Mouse (Mus musculus): ENCODE measurements around the gene Dnase1l1. TPM values are rescaled to one million over a fixed set of nuclear protein-coding genes. Genes with fewer than 3 reads are reported as not detected.
A peak's percentile ranks its signal among the peaks of the same experiment; 100 is the strongest.

The Dnase1l1 gene
- total RNA-seq (2017), result 9.8 and 26.6 TPM in 2 replicates

- peak; percentile 88 for ATAC-seq (replicated peaks; ENCODE audit: low read depth, poor library complexity, severe bottlenecking)
Measured at GRCm38 (mm10) chrX:74281732-74282394, at the start of gene Dnase1l1, which contains the start of gene Taz. TSS of gene Dnase1l1 (minus strand) at chrX:74282337. TSS of gene Taz (plus strand) at chrX:74281912.

- ATAC-seq (replicated peaks; ENCODE audit: low read depth, poor library complexity, severe bottlenecking), result no peak
Measured at GRCm38 (mm10) chrX:74330166-74330930, 48.2 kb upstream of the Dnase1l1 start.

GRCm38 (mm10) chrX:74329215-74329671 lies 47.1 kb upstream of the Dnase1l1 start:
- no peak for ATAC-seq (replicated peaks; ENCODE audit: low read depth, poor library complexity, severe bottlenecking)

- peak; percentile 97 for ATAC-seq (replicated peaks; ENCODE audit: low read depth, poor library complexity, severe bottlenecking)
Measured at GRCm38 (mm10) chrX:74328725-74329161, 46.6 kb upstream of the Dnase1l1 start, which contains the start of gene Plxna3. TSS of gene Plxna3 (plus strand) at chrX:74329066.

GRCm38 (mm10) chrX:74312540-74313464 lies 30.7 kb upstream of the Dnase1l1 start, which contains the start of gene Fam50a:
TSS of gene Fam50a (plus strand) at chrX:74313033.
- peak; percentile 99 for ATAC-seq (replicated peaks; ENCODE audit: low read depth, poor library complexity, severe bottlenecking)

- ATAC-seq (replicated peaks; ENCODE audit: low read depth, poor library complexity, severe bottlenecking), result peak; percentile 97
Measured at GRCm38 (mm10) chrX:74304867-74305700, 22.9 kb upstream of the Dnase1l1 start, which contains the start of gene Gdi1. TSS of gene Gdi1 (plus strand) at chrX:74304998.

- peak; percentile 28 for ATAC-seq (replicated peaks; ENCODE audit: low read depth, poor library complexity, severe bottlenecking)
Measured at GRCm38 (mm10) chrX:74299721-74300120, 17.6 kb upstream of the Dnase1l1 start.

GRCm38 (mm10) chrX:74298348-74298747 lies 16.2 kb upstream of the Dnase1l1 start:
- ATAC-seq (replicated peaks; ENCODE audit: low read depth, poor library complexity, severe bottlenecking), result no peak

- peak; percentile 99 for ATAC-seq (replicated peaks; ENCODE audit: low read depth, poor library complexity, severe bottlenecking)
Measured at GRCm38 (mm10) chrX:74296538-74297448, 14.7 kb upstream of the Dnase1l1 start, which contains the start of gene Atp6ap1. TSS of gene Atp6ap1 (plus strand) at chrX:74297097.

- no peak for ATAC-seq (replicated peaks; ENCODE audit: low read depth, poor library complexity, severe bottlenecking)
Measured at GRCm38 (mm10) chrX:74293431-74293830, 11.3 kb upstream of the Dnase1l1 start.

GRCm38 (mm10) chrX:74283092-74283437 lies 928 bp upstream of the Dnase1l1 start:
- no peak for ATAC-seq (replicated peaks; ENCODE audit: low read depth, poor library complexity, severe bottlenecking)

GRCm38 (mm10) chrX:74282395-74283091 lies 406 bp upstream of the Dnase1l1 start:
- peak; percentile 77 for ATAC-seq (replicated peaks; ENCODE audit: low read depth, poor library complexity, severe bottlenecking)

- no peak for ATAC-seq (replicated peaks; ENCODE audit: low read depth, poor library complexity, severe bottlenecking)
Measured at GRCm38 (mm10) chrX:74281041-74281731, 951 bp downstream of the Dnase1l1 start.

GRCm38 (mm10) chrX:74277916-74278315 lies 4.2 kb downstream of the Dnase1l1 start:
- ATAC-seq (replicated peaks; ENCODE audit: low read depth, poor library complexity, severe bottlenecking), result no peak

- ATAC-seq (replicated peaks; ENCODE audit: low read depth, poor library complexity, severe bottlenecking), result no peak; the same call in 1 of the 2 replicates
Measured at GRCm38 (mm10) chrX:74273422-74274322, 8.5 kb downstream of the Dnase1l1 start.
